Mouse (Mus musculus): ENCODE measurements around the gene Slc12a6.

Slc12a6 gene

GRCm38 (mm10) chr2:112393958-112394357, 128.3 kb downstream of the Slc12a6 start:
- no peak for DNase-seq

- no peak for DNase-seq
Observed at GRCm38 (mm10) chr2:112396649-112397048, 131.0 kb downstream of the Slc12a6 start.

GRCm38 (mm10) chr2:112407030-112407429, 141.4 kb downstream of the Slc12a6 start:
- no peak for DNase-seq

Measured in layer of hippocampus, adult 9-11 months (tissue).